Mouse (Mus musculus): ENCODE data around the gene Glod5. TPM values are rescaled to one million over a fixed set of nuclear protein-coding genes. Genes with fewer than 3 reads are reported as not detected.
"Not testable (repeated sequence)": the region's sequence is repeated elsewhere in the genome, so short reads cannot be mapped to it uniquely, and the experiment has no call there.

Glod5 gene
- total RNA-seq (2014; fragmentation: Nextera tagmentation) (not detected in 2 replicates), total RNA-seq (2017) (not detected in 2 replicates), polyA plus RNA-seq (2012) (not detected in 2 replicates)

DNA sequence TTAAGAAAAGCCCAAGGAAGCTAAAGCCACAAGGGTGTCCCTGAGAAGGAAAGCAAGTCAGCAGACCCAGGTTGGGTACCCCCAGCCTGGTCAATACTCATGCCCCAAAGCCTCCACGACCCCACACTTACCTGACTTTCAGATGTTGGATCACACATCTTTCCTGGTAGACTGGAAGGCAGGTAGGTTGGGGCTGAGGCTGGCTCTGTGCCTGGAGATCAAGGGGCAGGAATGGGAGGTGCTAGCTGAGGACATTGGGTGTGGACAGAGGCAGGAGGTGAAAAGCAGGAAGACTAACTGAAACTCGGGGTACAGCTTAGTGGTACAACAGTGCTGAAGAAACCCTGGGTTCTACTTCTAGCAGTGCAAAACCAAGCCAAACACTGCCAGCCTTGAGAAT is at the start of gene Glod5:
Gene Glod5, minus strand, starts transcription at position 207 of the 400 bp plus-strand sequence.
- DNase-seq (ENCODE audit: low spot score) (no peak), ATAC-seq (ENCODE audit: extremely low read depth, insufficient number of reproducible peaks, low FRiP score, poor library complexity, severe bottlenecking) (no peak)
- Histone ChIP-seq H3K4me3 (ENCODE audit: low read depth, low read length) (no peak within 1 kb of the TSS), H3K4me1 (ENCODE audit: insufficient read depth, low read depth, low read length) (peaks cover 17% of the 10 kb centered on the region), H3K9me3 (replicated peaks) (no peaks in the 10 kb centered on the region), H3K27me3 (ENCODE audit: insufficient read depth, low read length) (no peaks in the 10 kb centered on the region), H3K36me3 (replicated peaks) (no peaks in the 10 kb centered on the region)
- TF ChIP-seq CTCF (IDR thresholded peaks at IDR 0.05; ENCODE audit: low read depth, low read length) (no peak), TAL1 (conservative IDR thresholded peaks at IDR 0.05; ENCODE audit: low read depth, low read length) (no peak), GATA1 (IDR thresholded peaks at IDR 0.05; ENCODE audit: borderline replicate concordance, low read length) (no peak), POLR2AphosphoS5 (IDR thresholded peaks at IDR 0.05; ENCODE audit: insufficient replicate concordance, low read depth, low read length) (no peak), GATA2 (IDR thresholded peaks at IDR 0.05; ENCODE audit: borderline replicate concordance, low read depth, low read length) (no peak)

DNA sequence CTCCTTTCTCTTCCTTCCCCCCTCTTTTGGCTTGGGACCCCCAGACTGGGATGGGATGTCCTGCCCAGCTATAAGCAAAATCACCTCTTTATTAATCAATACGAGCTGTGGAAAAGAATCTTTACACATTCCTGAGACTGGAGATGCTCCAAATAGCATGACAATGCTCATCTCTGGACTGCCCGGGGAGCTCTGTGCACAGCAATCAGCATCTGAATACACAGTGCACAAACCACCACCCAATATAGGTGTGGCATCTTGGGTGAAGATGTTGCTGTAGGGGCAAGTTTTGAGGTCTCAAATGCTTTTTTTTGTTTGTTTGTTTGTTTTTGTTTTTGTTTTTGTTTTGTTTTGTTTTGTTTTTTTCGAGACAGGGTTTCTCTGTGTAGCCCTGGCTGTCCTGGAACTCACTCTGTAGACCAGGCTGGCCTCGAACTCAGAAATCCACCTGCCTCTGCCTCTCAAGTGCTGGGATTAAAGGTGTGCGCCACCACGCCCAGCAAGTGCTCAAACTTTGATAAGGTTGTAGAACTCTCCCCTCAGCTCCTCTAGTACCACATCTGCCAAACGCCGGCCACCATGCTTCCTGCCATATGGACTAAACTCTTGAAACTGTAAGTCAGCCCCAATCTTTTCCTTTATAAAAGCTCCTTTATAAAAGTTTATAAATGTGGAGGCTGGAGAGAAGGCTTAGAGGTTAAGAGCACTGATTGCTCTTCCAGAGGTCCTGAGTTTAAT is 32.9 kb upstream of the Glod5 start:
- not testable (repeated sequence) for ATAC-seq (ENCODE audit: extremely low read depth, insufficient number of reproducible peaks, low FRiP score, poor library complexity, severe bottlenecking); DNase-seq (ENCODE audit: low spot score); H3K4me1 ChIP-seq (ENCODE audit: insufficient read depth, low read depth, low read length)

DNA sequence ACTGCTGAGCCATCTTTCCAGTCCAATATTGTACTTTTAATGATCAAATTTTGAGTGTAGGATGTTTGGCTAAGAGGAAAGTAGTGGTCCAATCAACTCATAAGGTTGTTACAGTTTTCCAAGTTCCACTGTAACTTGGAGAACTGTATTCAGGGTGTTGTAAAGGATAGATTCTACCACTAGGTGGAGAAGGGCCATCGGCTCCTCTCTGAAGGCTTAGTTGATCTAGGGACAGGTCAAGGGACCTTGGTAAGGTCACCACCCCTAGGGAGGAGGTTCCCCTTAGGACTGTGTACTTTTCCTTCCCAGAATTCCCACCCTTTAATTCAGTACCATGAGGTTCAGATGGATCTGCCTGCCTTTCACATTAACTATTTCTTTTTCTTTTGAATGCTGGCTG is 14.7 kb upstream of the Glod5 start:
- H3K27me3 ChIP-seq (ENCODE audit: insufficient read depth, low read length): no peaks in the 10 kb centered on the region
- H3K4me1 ChIP-seq (ENCODE audit: insufficient read depth, low read depth, low read length): peaks cover 13% of the 10 kb centered on the region
- DNase-seq (ENCODE audit: low spot score) (no peak), ATAC-seq (ENCODE audit: extremely low read depth, insufficient number of reproducible peaks, low FRiP score, poor library complexity, severe bottlenecking) (no peak)
- TF ChIP-seq CTCF (IDR thresholded peaks at IDR 0.05; ENCODE audit: low read depth, low read length): no peak
- TF ChIP-seq GATA1 (IDR thresholded peaks at IDR 0.05; ENCODE audit: borderline replicate concordance, low read length): no peak
- no peak for TF ChIP-seq POLR2AphosphoS5 (IDR thresholded peaks at IDR 0.05; ENCODE audit: insufficient replicate concordance, low read depth, low read length)
- no peak for TF ChIP-seq TAL1 (conservative IDR thresholded peaks at IDR 0.05; ENCODE audit: low read depth, low read length)
- no peak for TF ChIP-seq GATA2 (IDR thresholded peaks at IDR 0.05; ENCODE audit: borderline replicate concordance, low read depth, low read length)
- H3K4me3 ChIP-seq (ENCODE audit: low read depth, low read length): no peak overlapping the region
- H3K9me3 ChIP-seq (replicated peaks): no peaks in the 10 kb centered on the region
- no peaks in the 10 kb centered on the region for H3K36me3 ChIP-seq (replicated peaks)

More for the DNA sequence above, 32.9 kb upstream of the Glod5 start:
- H3K27me3 ChIP-seq (ENCODE audit: insufficient read depth, low read length); H3K36me3 ChIP-seq (replicated peaks); H3K4me3 ChIP-seq (ENCODE audit: low read depth, low read length); H3K9me3 ChIP-seq (replicated peaks): not testable (repeated sequence)

DNA sequence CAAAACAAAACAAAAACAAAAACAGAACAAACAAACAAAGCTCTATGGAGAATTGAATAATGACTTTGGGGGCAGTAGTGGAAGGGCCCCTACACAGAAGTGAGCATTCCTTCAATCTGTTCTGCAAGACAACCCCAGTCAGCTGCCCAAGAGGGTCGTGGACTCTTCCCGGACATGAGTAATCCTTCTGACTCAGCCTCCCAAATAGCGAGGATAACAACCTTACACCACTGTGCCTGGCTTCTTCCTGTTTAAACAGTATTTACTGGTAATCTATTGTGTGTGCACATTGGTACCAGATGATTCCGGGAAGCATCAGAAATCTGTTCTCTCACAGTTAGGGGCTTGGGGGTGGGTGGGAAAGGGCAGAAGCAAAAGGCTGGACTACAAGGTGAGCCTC is 8.5 kb upstream of the Glod5 start:
- no peaks in the 10 kb centered on the region for H3K36me3 ChIP-seq (replicated peaks)
- no peak overlapping the region for H3K4me3 ChIP-seq (ENCODE audit: low read depth, low read length)
- H3K4me1 ChIP-seq (ENCODE audit: insufficient read depth, low read depth, low read length): peaks cover 15% of the 10 kb centered on the region
- DNase-seq (ENCODE audit: low spot score) (no peak), ATAC-seq (ENCODE audit: extremely low read depth, insufficient number of reproducible peaks, low FRiP score, poor library complexity, severe bottlenecking) (no peak)
- no peaks in the 10 kb centered on the region for H3K9me3 ChIP-seq (replicated peaks)
- no peak for TF ChIP-seq GATA2 (IDR thresholded peaks at IDR 0.05; ENCODE audit: borderline replicate concordance, low read depth, low read length)
- TF ChIP-seq POLR2AphosphoS5 (IDR thresholded peaks at IDR 0.05; ENCODE audit: insufficient replicate concordance, low read depth, low read length): no peak
- TF ChIP-seq TAL1 (conservative IDR thresholded peaks at IDR 0.05; ENCODE audit: low read depth, low read length): no peak
- TF ChIP-seq GATA1 (IDR thresholded peaks at IDR 0.05; ENCODE audit: borderline replicate concordance, low read length): no peak
- no peaks in the 10 kb centered on the region for H3K27me3 ChIP-seq (ENCODE audit: insufficient read depth, low read length)

DNA sequence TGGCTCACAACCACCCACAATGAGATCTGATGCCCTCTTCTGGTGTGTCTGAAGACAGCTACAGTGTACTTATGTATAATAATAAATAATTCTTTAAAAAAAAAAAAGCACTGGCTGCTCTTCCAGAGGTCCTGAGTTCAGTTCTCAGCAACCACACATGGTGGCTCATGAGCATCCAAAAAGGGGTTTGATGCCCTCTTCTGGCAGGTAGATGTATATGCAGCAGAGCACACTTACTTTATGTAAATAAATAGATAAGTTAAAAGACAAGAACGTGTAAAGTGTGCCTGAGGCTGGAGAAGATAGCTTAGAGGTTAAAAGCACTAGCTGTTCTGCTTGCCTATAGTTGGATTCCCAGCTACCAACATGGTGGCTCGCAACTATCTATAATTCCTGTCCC is 6.5 kb upstream of the Glod5 start:
- H3K27me3 ChIP-seq (ENCODE audit: insufficient read depth, low read length): no peaks in the 10 kb centered on the region
- no peak overlapping the region for H3K4me3 ChIP-seq (ENCODE audit: low read depth, low read length)
- DNase-seq (ENCODE audit: low spot score): no peak
- TF ChIP-seq GATA2 (IDR thresholded peaks at IDR 0.05; ENCODE audit: borderline replicate concordance, low read depth, low read length): no peak
- TF ChIP-seq POLR2AphosphoS5 (IDR thresholded peaks at IDR 0.05; ENCODE audit: insufficient replicate concordance, low read depth, low read length): no peak
- no peak for TF ChIP-seq CTCF (IDR thresholded peaks at IDR 0.05; ENCODE audit: low read depth, low read length)
- TF ChIP-seq TAL1 (conservative IDR thresholded peaks at IDR 0.05; ENCODE audit: low read depth, low read length): no peak
- no peak for TF ChIP-seq GATA1 (IDR thresholded peaks at IDR 0.05; ENCODE audit: borderline replicate concordance, low read length)
- H3K4me1 ChIP-seq (ENCODE audit: insufficient read depth, low read depth, low read length): 0 out of 2 replicates have a peak, but pooled peaks cover 2% of the 10 kb centered on the region
- no peak for ATAC-seq (ENCODE audit: extremely low read depth, insufficient number of reproducible peaks, low FRiP score, poor library complexity, severe bottlenecking)
- H3K36me3 ChIP-seq (replicated peaks): no peaks in the 10 kb centered on the region
- no peaks in the 10 kb centered on the region for H3K9me3 ChIP-seq (replicated peaks)

DNA sequence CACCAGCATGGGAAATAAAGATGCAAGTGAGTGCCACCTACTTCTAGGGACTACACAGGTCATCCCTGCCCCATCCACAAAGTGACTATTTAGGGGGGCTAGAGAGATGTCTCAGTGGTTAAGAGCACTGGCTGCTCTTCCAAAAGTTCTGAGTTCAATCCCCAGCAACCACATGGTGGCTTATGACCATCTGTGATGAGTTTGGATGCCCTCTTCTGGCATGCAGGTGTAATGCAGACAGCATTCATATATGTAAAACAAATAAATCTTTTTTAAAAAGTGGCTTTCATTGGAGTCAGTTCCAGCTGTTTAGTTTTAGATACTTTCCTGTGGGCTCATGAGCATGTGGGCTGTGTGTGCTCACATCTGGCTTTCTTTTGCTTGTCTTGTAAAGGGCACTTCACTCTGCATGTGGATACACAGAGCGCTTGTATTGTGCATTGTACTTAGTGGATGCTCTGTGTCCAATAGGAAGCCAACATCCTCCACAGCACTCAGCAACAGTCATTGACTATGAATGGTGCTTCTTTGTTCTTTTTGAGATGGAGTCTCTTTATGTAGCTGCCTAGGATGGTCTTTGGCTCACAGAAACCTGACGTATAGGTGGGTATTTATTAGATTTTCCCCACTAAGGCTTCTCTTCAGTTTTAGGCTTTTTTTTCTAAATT is 2.0 kb upstream of the Glod5 start:
- ATAC-seq (ENCODE audit: extremely low read depth, insufficient number of reproducible peaks, low FRiP score, poor library complexity, severe bottlenecking): no peak
- DNase-seq (ENCODE audit: low spot score): no peak
- H3K27me3 ChIP-seq (ENCODE audit: insufficient read depth, low read length): no peaks in the 10 kb centered on the region
- no peak overlapping the region for H3K4me3 ChIP-seq (ENCODE audit: low read depth, low read length)
- TF ChIP-seq CTCF (IDR thresholded peaks at IDR 0.05; ENCODE audit: low read depth, low read length) (no peak), GATA2 (IDR thresholded peaks at IDR 0.05; ENCODE audit: borderline replicate concordance, low read depth, low read length) (no peak), GATA1 (IDR thresholded peaks at IDR 0.05; ENCODE audit: borderline replicate concordance, low read length) (no peak), POLR2AphosphoS5 (IDR thresholded peaks at IDR 0.05; ENCODE audit: insufficient replicate concordance, low read depth, low read length) (no peak), TAL1 (conservative IDR thresholded peaks at IDR 0.05; ENCODE audit: low read depth, low read length) (no peak)
- H3K4me1 ChIP-seq (ENCODE audit: insufficient read depth, low read depth, low read length): peaks cover 17% of the 10 kb centered on the region
- H3K9me3 ChIP-seq (replicated peaks): no peaks in the 10 kb centered on the region
- H3K36me3 ChIP-seq (replicated peaks): no peaks in the 10 kb centered on the region
